Mouse (Mus musculus): Measurements from ENCODE around the gene Cmtm7.

Cmtm7 gene

DNA sequence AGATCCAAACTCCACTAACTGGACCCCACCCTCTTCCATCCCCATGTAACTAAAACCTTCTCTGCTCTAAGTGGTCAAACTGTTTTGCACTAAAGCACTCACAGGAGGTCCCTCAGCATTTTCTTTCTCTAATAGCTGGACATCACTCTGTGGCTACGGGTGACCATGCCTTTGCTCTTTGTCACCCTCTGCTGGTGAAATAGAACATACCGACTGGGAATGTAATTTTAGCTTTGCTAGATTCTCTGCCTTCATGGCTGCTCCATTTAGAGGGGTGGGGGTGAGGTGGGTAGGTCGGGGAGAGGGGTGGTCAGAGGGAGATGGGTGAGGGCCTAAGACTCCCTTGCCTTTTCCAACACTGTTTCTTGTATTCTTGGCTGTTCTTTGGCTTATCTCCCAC lies 54.3 kb downstream of the Cmtm7 start:
- DNase-seq (ENCODE audit: low spot score) = no peak

DNA sequence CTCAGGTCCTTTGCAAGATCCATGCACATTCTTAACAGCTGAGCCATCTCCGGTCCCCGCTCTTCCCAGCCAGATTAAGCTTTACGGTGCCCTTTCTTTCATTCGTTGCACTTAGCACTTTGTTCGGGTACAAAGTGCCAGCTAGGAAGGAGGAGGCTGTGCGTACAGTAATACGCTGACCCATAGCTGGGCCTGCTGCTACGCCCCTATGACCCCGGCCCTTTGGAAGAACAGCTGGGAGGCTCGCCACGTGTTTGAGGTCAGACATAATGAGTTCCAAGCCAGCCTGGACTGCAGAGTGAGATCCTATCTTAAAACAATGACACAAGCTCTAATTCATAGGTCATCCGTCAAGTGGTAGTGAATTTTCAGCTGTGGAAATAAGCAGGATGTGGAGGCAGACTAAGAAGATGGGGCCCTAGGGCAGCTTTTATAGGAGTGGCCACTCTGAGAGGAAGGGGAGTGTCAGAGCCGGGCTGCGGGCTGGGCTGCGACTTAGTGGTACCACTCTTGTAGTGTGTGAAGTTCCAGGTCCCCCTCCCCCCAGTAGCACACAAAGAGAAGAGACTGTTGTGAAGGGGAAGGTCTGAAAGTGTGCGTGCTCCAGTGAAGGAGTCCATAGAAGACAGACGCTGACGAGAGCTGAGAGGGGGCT lies 64.9 kb downstream of the Cmtm7 start:
- DNase-seq (ENCODE audit: low spot score) = no peak

DNA sequence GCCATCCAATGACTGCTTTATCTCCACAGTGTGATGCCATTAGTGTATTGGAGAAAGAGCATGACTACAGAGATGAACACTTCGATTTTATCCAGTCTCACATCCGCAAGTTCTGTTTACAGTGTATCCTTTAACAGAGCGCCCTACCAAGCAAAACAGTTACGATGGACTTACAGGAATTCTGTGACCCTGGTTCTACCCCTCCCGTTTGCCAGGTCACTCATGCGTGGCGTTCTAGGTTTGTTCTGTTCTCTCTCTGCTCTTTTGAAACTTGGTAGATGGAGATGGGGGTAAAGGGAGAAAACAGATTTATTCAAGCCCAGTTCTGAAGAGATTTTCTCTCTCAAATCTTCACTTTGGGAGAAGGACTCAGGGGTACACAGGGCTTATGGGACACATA lies 68.2 kb downstream of the Cmtm7 start:
- DNase-seq (ENCODE audit: low spot score) = no peak

DNA sequence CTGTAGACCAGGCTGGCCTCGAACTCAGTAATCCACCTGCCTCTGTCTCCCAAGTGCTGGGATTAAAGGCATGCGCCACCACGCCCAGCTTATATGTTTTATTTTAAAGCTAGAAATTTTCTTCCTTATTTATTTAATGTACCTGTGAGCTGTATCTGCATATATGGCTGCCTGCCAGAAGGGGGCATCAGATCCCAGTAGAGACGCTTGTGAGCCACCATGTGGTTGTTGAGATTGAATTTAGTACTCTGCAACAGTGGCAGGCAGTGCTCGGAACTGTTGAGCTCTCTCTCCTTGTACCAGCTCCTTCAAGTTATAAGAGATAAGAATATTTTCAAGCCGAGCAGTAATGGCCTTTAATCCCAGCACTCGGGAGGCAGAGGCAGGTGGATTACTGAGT lies 71.3 kb downstream of the Cmtm7 start:
- no peak for DNase-seq (ENCODE audit: low spot score)

DNA sequence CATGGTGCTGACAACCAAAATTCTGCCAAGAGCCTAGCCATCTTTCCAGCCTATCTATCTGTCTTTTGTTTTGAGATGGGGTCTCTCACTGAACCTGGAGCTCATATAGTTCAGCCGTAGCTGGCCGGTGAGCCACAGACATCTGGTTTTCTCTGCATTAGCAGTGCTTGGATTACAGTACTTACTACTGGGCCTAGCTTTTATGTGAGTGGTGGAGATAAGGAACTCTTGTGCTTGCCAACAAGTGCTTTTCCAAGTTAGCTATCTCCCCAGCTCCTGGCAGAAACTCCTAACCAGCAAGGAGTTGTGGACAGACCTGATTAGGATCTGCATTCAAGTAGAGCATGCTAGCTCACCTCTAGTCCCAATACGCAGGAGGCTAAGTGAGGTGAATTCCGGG lies 73.9 kb downstream of the Cmtm7 start:
- no peak for DNase-seq (ENCODE audit: low spot score)
